Mouse (Mus musculus) granulocyte monocyte progenitor cell, adult 5-6 weeks (primary cell): ENCODE measurements at regions not wholly inside any gene's neighbourhood (a gene's known extent, or its start where the extent isn't known, plus 50 kb on each side); places are given as distances from the start of the nearest gene placed in this dataset.
A peak's percentile ranks its signal among the peaks of the same experiment; 100 is the strongest.

ENCODE experiments used
- ATAC-seq: replicated peaks from 2 replicates; pipeline ENCODE4 v1.8.0; 2016; ENCODE audit warnings: mild to moderate bottlenecking, moderate TSS enrichment, inconsistent platforms; ENCODE audit not compliant: poor library complexity, severe bottlenecking

- no peak for ATAC-seq
These were observed 85.0 kb downstream of the Bach1 start for GRCm38 (mm10) chr16:87783561-87784304.

GRCm38 (mm10) chr16:87784405-87784994 is 85.8 kb downstream of the Bach1 start:
- no peak for ATAC-seq

- ATAC-seq, result no peak
These were observed 90.8 kb downstream of the Bach1 start for GRCm38 (mm10) chr16:87789539-87789938.

GRCm38 (mm10) chr16:87789957-87790356 is 91.2 kb downstream of the Bach1 start:
- ATAC-seq, result no peak

- ATAC-seq, result peak; percentile 58
These were observed 97.9 kb downstream of the Bach1 start for GRCm38 (mm10) chr16:87796514-87797248.

GRCm38 (mm10) chr16:87802317-87802716 is 103.6 kb downstream of the Bach1 start:
- ATAC-seq, result no peak

- no peak for ATAC-seq
These were observed 118.8 kb downstream of the Bach1 start for GRCm38 (mm10) chr16:87817590-87817989.

- no peak for ATAC-seq
These were observed 135.6 kb downstream of the Bach1 start for GRCm38 (mm10) chr16:87834296-87834695.

- peak; percentile 88 for ATAC-seq
These were observed 142.3 kb downstream of the Bach1 start for GRCm38 (mm10) chr16:87840949-87841546.
